Mouse (Mus musculus): ENCODE data around the gene Duox2.

Gene Duox2

GRCm38 (mm10) chr2:122235425-122235824 lies 62.8 kb downstream of the Duox2 start:
- no peak for DNase-seq

- DNase-seq: peak; percentile 71
Measured at GRCm38 (mm10) chr2:122234611-122235288, 63.5 kb downstream of the Duox2 start, which contains the start of gene Sord. TSS of gene Sord (plus strand) at chr2:122234749.

GRCm38 (mm10) chr2:122233759-122234557 lies 64.3 kb downstream of the Duox2 start:
- peak; percentile 13 for DNase-seq

- DNase-seq: no peak
Measured at GRCm38 (mm10) chr2:122233341-122233740, 64.9 kb downstream of the Duox2 start.

- no peak for DNase-seq
Measured at GRCm38 (mm10) chr2:122231616-122232015, 66.6 kb downstream of the Duox2 start.

- no peak for DNase-seq
Measured at GRCm38 (mm10) chr2:122230395-122230794, 67.9 kb downstream of the Duox2 start.

Measured in right cerebral cortex, postnatal 14 days (tissue).